In the genomic region with DNA sequence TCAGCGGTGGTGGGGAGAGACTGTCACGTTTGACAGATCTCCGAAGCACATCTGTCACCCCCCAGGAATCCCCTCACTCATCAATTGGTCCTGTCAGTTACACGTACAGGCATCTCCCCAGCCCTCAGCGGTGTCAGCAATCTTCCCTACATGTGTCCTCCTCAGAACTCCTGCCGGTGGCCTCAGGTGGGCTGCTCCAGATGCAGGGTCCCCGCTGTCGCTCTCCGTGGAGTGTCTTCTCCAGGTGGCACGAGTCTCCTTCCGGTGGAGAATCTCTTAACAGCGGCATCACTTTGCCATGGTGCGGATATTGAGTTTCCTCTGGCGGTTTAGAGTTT, we compare ENCODE assay signal across 16 mouse cellular contexts. TPM values are rescaled to one million over a fixed set of nuclear protein-coding genes. Genes with fewer than 3 reads are reported as not detected.
A peak's percentile ranks its signal among the peaks of the same experiment; 100 is the strongest.
DNase-seq lines count a peak whose midpoint lies in the region; ATAC-seq and TF ChIP-seq lines count a peak whose summit lies in the region.
"Had no signal": no experiment of that assay in that cellular context is flagged by ENCODE, and none has a peak within 500 bp of the region (broad histone marks: within the 10 kb centered on the region; RNA-seq: fewer than 3 reads in every experiment).

No protein-coding gene starts in this region.

- H3K4me3 ChIP-seq in embryonic facial prominence, embryonic 12.5 days, result no peak overlapping the region
- H3K4me3 ChIP-seq in embryonic facial prominence, embryonic 10.5 days, result no peak overlapping the region
- H3K4me3 ChIP-seq in lung, embryonic 14.5 days (ENCODE audit: low read depth, low read length), result no peak overlapping the region
- H3K4me3 ChIP-seq in lung, adult 2 months (replicated peaks; ENCODE audit: extremely low read depth, low read depth, low read length), result no peak overlapping the region
- H3K4me3 ChIP-seq in hindbrain, postnatal 0 days (ENCODE audit: low read length), result peak overlapping the region; percentile 14
- no peak overlapping the region for H3K4me3 ChIP-seq in neural tube, embryonic 14.5 days (ENCODE audit: low read depth, low read length)
- H3K4me3 ChIP-seq: heart, embryonic 15.5 days; megakaryocyte, embryonic 14.5 days had no signal

- H3K4me2 ChIP-seq in embryonic facial prominence, embryonic 12.5 days (replicated peaks), result peak overlapping the region; percentile 19; the same call in 1 of the 2 replicates
- H3K4me2 ChIP-seq in lung, embryonic 14.5 days, result peak overlapping the region; percentile 51
- peak overlapping the region; percentile 42 for H3K4me2 ChIP-seq in hindbrain, postnatal 0 days (ENCODE audit: low read depth, low read length)
- peak overlapping the region; percentile 4; the same call in 1 of the 2 replicates for H3K4me2 ChIP-seq in neural tube, embryonic 14.5 days (ENCODE audit: low read depth, low read length)
- H3K4me2 ChIP-seq: heart, embryonic 15.5 days had no signal

- no peaks in the 10 kb centered on the region for H3K36me3 ChIP-seq in embryonic facial prominence, embryonic 12.5 days
- no peaks in the 10 kb centered on the region for H3K36me3 ChIP-seq in embryonic facial prominence, embryonic 10.5 days (replicated peaks)
- H3K36me3 ChIP-seq in lung, embryonic 14.5 days (ENCODE audit: insufficient read depth), result no peaks in the 10 kb centered on the region
- H3K36me3 ChIP-seq in hindbrain, postnatal 0 days (ENCODE audit: insufficient read depth, low read length), result no peaks in the 10 kb centered on the region
- H3K36me3 ChIP-seq in neural tube, embryonic 14.5 days (ENCODE audit: control insufficient read depth, insufficient read depth, low read length), result no peaks in the 10 kb centered on the region
- H3K36me3 ChIP-seq: heart, embryonic 15.5 days had no signal

- no peak for DNase-seq in embryonic facial prominence, embryonic 10.5 days (ENCODE audit: low spot score)
- DNase-seq in lung, embryonic 14.5 days, result no peak
- DNase-seq in lung, adult 2 months, result no peak
- DNase-seq in hindbrain, postnatal 0 days (ENCODE audit: low spot score), result no peak
- no peak for DNase-seq in layer of hippocampus, postnatal 25 days (ENCODE audit: extremely low spot score in 1 of 2, low spot score in 1 of 2)
- no peak for DNase-seq in heart, postnatal 4 days
- DNase-seq: cerebellum, adult 11-12 months; gastrocnemius, postnatal 25 days; kidney, adult 18-20 months; right cerebral cortex, postnatal 4 days had no signal

- 64% methylated on average over 14 of the region's 14 CpGs for WGBS in embryonic facial prominence, embryonic 12.5 days
- WGBS in embryonic facial prominence, embryonic 10.5 days, result 72% methylated on average over 14 of the region's 14 CpGs
- WGBS in lung, embryonic 14.5 days, result 40% methylated on average over 14 of the region's 14 CpGs
- WGBS in lung, adult 2 months, result 55% methylated on average over 14 of the region's 14 CpGs
- 42% methylated on average over 14 of the region's 14 CpGs for WGBS in hindbrain, postnatal 0 days
- 63% methylated on average over 14 of the region's 14 CpGs for WGBS in neural tube, embryonic 14.5 days

- H3K27me3 ChIP-seq in embryonic facial prominence, embryonic 12.5 days, result no peaks in the 10 kb centered on the region
- H3K27me3 ChIP-seq in embryonic facial prominence, embryonic 10.5 days (replicated peaks; ENCODE audit: low read depth, poor library complexity, severe bottlenecking), result no peaks in the 10 kb centered on the region
- H3K27me3 ChIP-seq in lung, embryonic 14.5 days (ENCODE audit: insufficient read depth, low read length), result no peaks in the 10 kb centered on the region
- no peaks in the 10 kb centered on the region for H3K27me3 ChIP-seq in hindbrain, postnatal 0 days (ENCODE audit: insufficient read depth, low read length)
- H3K27me3 ChIP-seq in neural tube, embryonic 14.5 days (ENCODE audit: control insufficient read depth, insufficient read depth, low read length), result no peaks in the 10 kb centered on the region
- H3K27me3 ChIP-seq: heart, embryonic 15.5 days; megakaryocyte, embryonic 14.5 days had no signal

- TF ChIP-seq CTCF in lung, embryonic 14.5 days (IDR thresholded peaks at IDR 0.05; ENCODE audit: low read depth), result no peak
- TF ChIP-seq CTCF in lung, adult 2 months (IDR thresholded peaks at IDR 0.05; ENCODE audit: insufficient read depth, low read length), result no peak
- TF ChIP-seq CTCF in hindbrain, postnatal 0 days (IDR thresholded peaks at IDR 0.05; ENCODE audit: low read depth), result no peak

- no peaks in the 10 kb centered on the region for H3K9me3 ChIP-seq in embryonic facial prominence, embryonic 12.5 days
- no peaks in the 10 kb centered on the region for H3K9me3 ChIP-seq in embryonic facial prominence, embryonic 10.5 days
- H3K9me3 ChIP-seq in lung, embryonic 14.5 days (ENCODE audit: low read depth, low read length), result no peaks in the 10 kb centered on the region
- no peaks in the 10 kb centered on the region for H3K9me3 ChIP-seq in hindbrain, postnatal 0 days (ENCODE audit: low read length)
- no peaks in the 10 kb centered on the region for H3K9me3 ChIP-seq in neural tube, embryonic 14.5 days (ENCODE audit: control insufficient read depth, low read length)
- H3K9me3 ChIP-seq: heart, embryonic 15.5 days had no signal

- no peak for TF ChIP-seq POLR2A in lung, adult 2 months (IDR thresholded peaks at IDR 0.05; ENCODE audit: borderline replicate concordance, extremely low read depth, low read depth, low read length)

- no peak overlapping the region for H3K9ac ChIP-seq in embryonic facial prominence, embryonic 12.5 days
- no peak overlapping the region for H3K9ac ChIP-seq in lung, embryonic 14.5 days
- no peak overlapping the region for H3K9ac ChIP-seq in hindbrain, postnatal 0 days (replicated peaks; ENCODE audit: low read length)
- no peak overlapping the region for H3K9ac ChIP-seq in neural tube, embryonic 14.5 days (replicated peaks; ENCODE audit: low read depth, low read length)
- H3K9ac ChIP-seq: heart, embryonic 15.5 days; liver, embryonic 14.5 days had no signal

- H3K4me1 ChIP-seq in embryonic facial prominence, embryonic 12.5 days, result no peaks in the 10 kb centered on the region
- no peaks in the 10 kb centered on the region for H3K4me1 ChIP-seq in embryonic facial prominence, embryonic 10.5 days
- no peaks in the 10 kb centered on the region for H3K4me1 ChIP-seq in lung, embryonic 14.5 days (ENCODE audit: insufficient read depth)
- no peaks in the 10 kb centered on the region for H3K4me1 ChIP-seq in lung, adult 2 months (ENCODE audit: control insufficient read depth, insufficient read depth, low read length)
- no peaks in the 10 kb centered on the region for H3K4me1 ChIP-seq in hindbrain, postnatal 0 days (ENCODE audit: insufficient read depth, low read length)
- H3K4me1 ChIP-seq in neural tube, embryonic 14.5 days (ENCODE audit: control insufficient read depth, insufficient read depth, low read length), result 0 out of 2 replicates have a peak, but pooled peaks cover 2% of the 10 kb centered on the region
- H3K4me1 ChIP-seq: heart, embryonic 15.5 days; megakaryocyte, embryonic 14.5 days had no signal

- ATAC-seq in embryonic facial prominence, embryonic 12.5 days (ENCODE audit: insufficient number of reproducible peaks, insufficient read depth, low FRiP score, low TSS enrichment), result no peak
- ATAC-seq in lung, embryonic 14.5 days (ENCODE audit: insufficient read depth), result no peak
- no peak for ATAC-seq in hindbrain, postnatal 0 days
- no peak for ATAC-seq in neural tube, embryonic 14.5 days (ENCODE audit: low read depth)
- ATAC-seq: forebrain, embryonic 14.5 days had no signal

- no peak overlapping the region for H3K27ac ChIP-seq in embryonic facial prominence, embryonic 12.5 days
- no peak overlapping the region for H3K27ac ChIP-seq in embryonic facial prominence, embryonic 10.5 days (replicated peaks)
- no peak overlapping the region for H3K27ac ChIP-seq in lung, embryonic 14.5 days (ENCODE audit: low read depth)
- peak overlapping the region; percentile 20; the same call in 1 of the 2 replicates for H3K27ac ChIP-seq in hindbrain, postnatal 0 days
- no peak overlapping the region for H3K27ac ChIP-seq in neural tube, embryonic 14.5 days (ENCODE audit: low read depth, low read length)
- H3K27ac ChIP-seq: heart, embryonic 15.5 days; liver, embryonic 14.5 days had no signal

RNA-seq across cellular contexts. Expression of a gene that starts 19.2 kb away (rescaled TPM):
- polyA plus RNA-seq in embryonic facial prominence, embryonic 12.5 days (2016; fragmentation: Nextera tagmentation; extraction: Ambion mirVana), result 1.3 TPM in 2 replicates
- polyA plus RNA-seq in embryonic facial prominence, embryonic 10.5 days (2016; fragmentation: Nextera tagmentation; extraction: Ambion mirVana), result 0.30 and 0.44 TPM in 2 replicates
- polyA plus RNA-seq in lung, embryonic 14.5 days (2014; fragmentation: Nextera tagmentation; extraction: Ambion mirVana), result 0.12 TPM in 1 of 2 replicates, not detected in the other
- polyA plus RNA-seq in lung, adult 2 months (2012; rRNA removed), result not detected in 2 replicates
- total RNA-seq in hindbrain, postnatal 0 days (2014; rRNA removed), result 37.8 and 43.0 TPM in 2 replicates
- polyA plus RNA-seq in hindbrain, postnatal 0 days (2015; fragmentation: Nextera tagmentation; extraction: Ambion mirVana), result 15.8 and 16.6 TPM in 2 replicates
- polyA plus RNA-seq in neural tube, embryonic 14.5 days (2014; fragmentation: Nextera tagmentation; extraction: Ambion mirVana), result 19.4 and 21.9 TPM in 2 replicates
- 10 to 100 TPM; 17.3 to 19.5 TPM for total RNA-seq in layer of hippocampus, postnatal 25 days (2021)
- total RNA-seq in heart, postnatal 4 days (2021), result under 1 TPM in 1 of 2 experiments, not detected in 1; 0.07 TPM
- total RNA-seq: gastrocnemius, postnatal 25 days had no signal
